Comparison of ENCODE assay signal across 13 mouse cellular contexts in genomic region chr5:110996835-110997539, GRCm38 (mm10).
DNase-seq lines count a peak whose midpoint lies in the region; ATAC-seq and TF ChIP-seq lines count a peak whose summit lies in the region.
"Had no signal": no experiment of that assay in that cellular context is flagged by ENCODE, and none has a peak within 500 bp of the region (broad histone marks: within the 10 kb centered on the region; RNA-seq: fewer than 3 reads in every experiment).

No protein-coding gene starts in this region.

- 85% methylated on average over 13 of the region's 13 CpGs for WGBS in kidney, embryonic 15.5 days

- H3K9ac ChIP-seq in kidney, embryonic 15.5 days: no peak overlapping the region
- H3K9ac ChIP-seq: limb, embryonic 12.5 days had no signal

- H3K4me2 ChIP-seq in kidney, embryonic 15.5 days: no peak overlapping the region
- H3K4me2 ChIP-seq: limb, embryonic 12.5 days had no signal

- H3K4me3 ChIP-seq in layer of hippocampus, adult 2 months: peak overlapping the region; percentile 24
- H3K4me3 ChIP-seq in kidney, embryonic 15.5 days (replicated peaks): no peak overlapping the region
- H3K4me3 ChIP-seq: limb, embryonic 12.5 days had no signal

- H3K27ac ChIP-seq in layer of hippocampus, adult 2 months: no peak overlapping the region
- no peak overlapping the region for H3K27ac ChIP-seq in kidney, embryonic 15.5 days
- H3K27ac ChIP-seq: limb, embryonic 12.5 days had no signal

- H3K4me1 ChIP-seq in kidney, embryonic 15.5 days: peaks cover 19% of the 10 kb centered on the region

- peak; percentile 55 to 65 for DNase-seq in cerebellum, postnatal 10 days
- DNase-seq in cerebellum, adult 8-10 months: no peak
- no peak for DNase-seq in layer of hippocampus, adult 2 months (ENCODE audit: low spot score in 2 of 2)
- no peak for DNase-seq in layer of hippocampus, adult 18-20 months (ENCODE audit: low spot score in 2 of 2)
- peak; percentile 51 for DNase-seq in 3T3-L1 (ENCODE audit: low read depth, low spot score)
- peak; percentile 21 to 26 for DNase-seq in left cerebral cortex, postnatal 36 days (ENCODE audit: low spot score in 2 of 2)
- DNase-seq: kidney, adult 11 months; kidney, postnatal 4 days; lung, adult 2 months; thymus, adult 2 months had no signal

- peak; percentile 38 for TF ChIP-seq CTCF in layer of hippocampus, adult 2 months (conservative IDR thresholded peaks at IDR 0.05)

- ATAC-seq in kidney, embryonic 15.5 days (replicated peaks; ENCODE audit: low FRiP score): no peak
- ATAC-seq in erythroblast, adult 5-6 weeks (replicated peaks; ENCODE audit: low FRiP score, poor library complexity, severe bottlenecking): no peak

- no peaks in the 10 kb centered on the region for H3K27me3 ChIP-seq in kidney, embryonic 15.5 days
- H3K27me3 ChIP-seq: limb, embryonic 12.5 days had no signal

- no peaks in the 10 kb centered on the region for H3K9me3 ChIP-seq in kidney, embryonic 15.5 days (replicated peaks)
- H3K9me3 ChIP-seq: limb, embryonic 12.5 days had no signal

- no peaks in the 10 kb centered on the region for H3K36me3 ChIP-seq in kidney, embryonic 15.5 days
- H3K36me3 ChIP-seq: limb, embryonic 12.5 days had no signal

- intact Hi-C loops in left cerebral cortex, postnatal 36 days (cut with DNase I): no loop called here

Comparison
In these comparisons a context has a peak if more than half of its experiments do, and no peak if none do; other contexts are left out.
1. DNase-seq: peak in cerebellum, postnatal 10 days (2 of 2), 3T3-L1 (single experiment) and left cerebral cortex, postnatal 36 days (2 of 2); none in cerebellum, adult 8-10 months (single experiment), layer of hippocampus, adult 2 months (0 of 2) and layer of hippocampus, adult 18-20 months (0 of 2).